Mouse (Mus musculus): ENCODE results near the gene Gmnc. TPM values are rescaled to one million over a fixed set of nuclear protein-coding genes. Genes with fewer than 3 reads are reported as not detected.

Gene Gmnc
- polyA plus RNA-seq, 1 experiment from 2014 or later, result 0.36 TPM

DNA sequence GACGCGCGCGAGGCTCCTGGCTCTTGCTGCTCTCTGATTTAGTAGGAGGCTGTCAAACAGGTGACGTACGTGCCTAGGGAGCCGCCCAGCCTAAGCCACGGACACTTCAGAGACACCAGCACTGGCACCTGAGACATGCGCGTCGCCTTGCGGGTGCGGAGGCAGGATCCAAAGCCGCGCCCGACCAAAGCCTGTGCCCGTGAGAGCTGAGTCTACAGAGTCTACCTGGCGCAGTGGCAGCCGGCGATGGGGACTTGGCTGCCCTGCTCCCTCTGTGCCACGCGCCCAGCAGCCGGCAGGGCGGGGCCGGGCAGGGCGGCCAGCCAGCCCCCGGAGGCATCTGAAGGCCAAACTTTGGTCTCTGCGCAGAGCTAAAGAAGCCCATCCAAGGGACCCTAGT lies 23.5 kb downstream of the Gmnc start:
- H3K9ac ChIP-seq (replicated peaks), result peak overlapping the region; percentile 13; the same call in 1 of the 2 replicates
- no peaks in the 10 kb centered on the region; the same call in 1 of the 2 replicates for H3K27me3 ChIP-seq
- H3K4me1 ChIP-seq, result peaks cover 7% of the 10 kb centered on the region
- peak overlapping the region; percentile 58 for H3K4me2 ChIP-seq (replicated peaks)
- no peaks in the 10 kb centered on the region for H3K9me3 ChIP-seq
- H3K36me3 ChIP-seq, result no peaks in the 10 kb centered on the region
- H3K27ac ChIP-seq (replicated peaks), result no peak overlapping the region
- H3K4me3 ChIP-seq, result peak overlapping the region; percentile 36
- peak; percentile 85 for ATAC-seq (replicated peaks)
- WGBS, result 1% methylated on average over 28 of the region's 28 CpGs

DNA sequence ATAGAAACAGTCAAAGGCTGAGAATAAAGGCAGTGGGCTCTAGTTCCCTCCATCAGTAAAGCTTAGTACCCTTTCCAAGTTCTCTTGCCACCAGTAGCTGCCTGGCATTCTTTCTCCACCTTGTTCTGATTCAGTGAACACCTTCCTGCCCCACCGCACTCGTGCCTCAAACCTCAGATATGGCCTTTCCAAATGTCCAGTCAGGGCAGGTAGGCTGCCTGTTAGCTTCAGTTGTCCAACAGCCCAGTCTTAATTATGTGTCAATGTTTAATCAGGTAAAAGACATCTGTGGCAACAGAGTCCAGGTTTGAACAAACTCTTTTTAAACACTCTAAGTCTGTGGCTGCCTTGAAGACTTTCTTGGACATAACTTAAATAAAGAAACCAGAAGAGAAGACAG lies 24.6 kb downstream of the Gmnc start:
- Histone ChIP-seq H3K4me1 (peaks cover 7% of the 10 kb centered on the region), H3K9ac (replicated peaks) (no peak overlapping the region), H3K4me2 (replicated peaks) (no peak overlapping the region), H3K27ac (replicated peaks) (no peak overlapping the region), H3K4me3 (no peak overlapping the region), H3K36me3 (no peaks in the 10 kb centered on the region), H3K9me3 (no peaks in the 10 kb centered on the region), H3K27me3 (no peaks in the 10 kb centered on the region; the same call in 1 of the 2 replicates)
- 92% methylated on average over 2 of the region's 2 CpGs for WGBS
- ATAC-seq (replicated peaks), result no peak

DNA sequence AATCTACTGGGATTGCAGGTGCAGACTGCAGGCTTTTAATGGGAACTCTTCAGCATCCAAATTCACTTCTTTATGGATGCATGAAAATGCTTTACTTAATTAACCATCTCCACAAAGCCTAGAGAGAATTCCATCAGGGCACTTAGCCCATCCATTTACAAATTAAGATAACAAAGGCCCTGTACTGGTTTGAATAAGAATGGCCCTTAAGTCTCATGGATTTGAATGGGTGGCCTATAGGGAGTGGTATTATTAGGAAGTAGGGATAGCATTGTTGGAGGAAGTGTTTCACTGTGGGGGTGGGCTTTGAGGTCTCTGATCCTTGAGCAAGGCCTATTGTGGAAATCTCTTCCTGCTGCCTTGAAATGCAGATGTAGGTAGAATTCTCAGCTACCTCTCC lies 29.5 kb downstream of the Gmnc start:
- no peaks in the 10 kb centered on the region for H3K9me3 ChIP-seq
- no peak overlapping the region for H3K27ac ChIP-seq (replicated peaks)
- ATAC-seq (replicated peaks), result no peak
- H3K4me3 ChIP-seq, result no peak overlapping the region
- no peaks in the 10 kb centered on the region for H3K36me3 ChIP-seq
- H3K9ac ChIP-seq (replicated peaks), result no peak overlapping the region
- H3K4me1 ChIP-seq, result no peaks in the 10 kb centered on the region
- H3K27me3 ChIP-seq, result no peaks in the 10 kb centered on the region
- no peak overlapping the region for H3K4me2 ChIP-seq (replicated peaks)

DNA sequence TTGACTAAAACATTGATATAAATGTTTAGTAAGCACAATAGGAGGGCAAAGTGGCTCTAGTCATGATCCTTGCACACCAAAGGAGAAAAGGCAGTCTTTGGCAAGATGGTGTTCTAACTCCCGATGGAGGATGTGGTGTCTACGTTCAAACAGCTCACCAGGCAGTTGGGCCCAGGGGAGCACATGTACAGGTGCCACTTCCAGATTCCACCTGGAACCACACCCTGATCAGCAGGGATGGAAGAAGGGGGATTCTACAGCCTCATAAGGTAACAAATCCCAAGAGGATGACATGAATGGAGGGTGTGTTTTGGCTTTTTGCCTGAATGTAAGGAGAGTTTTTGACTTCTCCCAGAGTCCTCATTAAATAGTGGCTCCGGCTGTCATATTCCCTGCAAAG lies 39.9 kb downstream of the Gmnc start:
- H3K9ac ChIP-seq (replicated peaks), result no peak overlapping the region
- 81% methylated on average over 3 of the region's 3 CpGs for WGBS
- no peaks in the 10 kb centered on the region for H3K9me3 ChIP-seq
- H3K27me3 ChIP-seq, result no peaks in the 10 kb centered on the region
- H3K36me3 ChIP-seq, result no peaks in the 10 kb centered on the region
- no peaks in the 10 kb centered on the region for H3K4me1 ChIP-seq
- no peak overlapping the region for H3K4me2 ChIP-seq (replicated peaks)
- ATAC-seq (replicated peaks), result no peak
- H3K4me3 ChIP-seq, result no peak overlapping the region
- no peak overlapping the region for H3K27ac ChIP-seq (replicated peaks)

DNA sequence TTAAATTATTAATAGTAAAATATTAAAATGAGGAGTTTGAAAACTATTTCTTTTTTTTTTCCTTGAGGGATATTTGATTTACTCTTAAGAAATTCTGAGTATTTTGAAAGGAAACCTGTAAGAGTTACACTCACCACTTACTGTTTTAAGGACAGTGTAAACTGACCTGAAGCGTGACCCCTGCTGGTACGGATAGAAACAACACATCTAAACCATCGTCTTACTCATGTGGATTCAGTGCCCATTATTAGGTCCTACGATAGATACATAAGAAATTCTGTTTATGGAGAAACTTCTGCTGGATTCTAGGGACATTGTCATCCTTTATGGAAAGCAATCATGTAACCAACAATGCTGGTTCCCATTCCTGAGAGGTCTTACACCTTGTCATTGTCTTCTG lies 41.2 kb downstream of the Gmnc start:
- Histone ChIP-seq H3K9me3 (no peaks in the 10 kb centered on the region), H3K4me1 (no peaks in the 10 kb centered on the region), H3K4me2 (replicated peaks) (no peak overlapping the region), H3K27me3 (no peaks in the 10 kb centered on the region), H3K27ac (replicated peaks) (no peak overlapping the region), H3K36me3 (no peaks in the 10 kb centered on the region), H3K4me3 (no peak overlapping the region), H3K9ac (replicated peaks) (no peak overlapping the region)
- ATAC-seq (replicated peaks), result no peak
- WGBS, result 63% methylated on average over 4 of the region's 4 CpGs

DNA sequence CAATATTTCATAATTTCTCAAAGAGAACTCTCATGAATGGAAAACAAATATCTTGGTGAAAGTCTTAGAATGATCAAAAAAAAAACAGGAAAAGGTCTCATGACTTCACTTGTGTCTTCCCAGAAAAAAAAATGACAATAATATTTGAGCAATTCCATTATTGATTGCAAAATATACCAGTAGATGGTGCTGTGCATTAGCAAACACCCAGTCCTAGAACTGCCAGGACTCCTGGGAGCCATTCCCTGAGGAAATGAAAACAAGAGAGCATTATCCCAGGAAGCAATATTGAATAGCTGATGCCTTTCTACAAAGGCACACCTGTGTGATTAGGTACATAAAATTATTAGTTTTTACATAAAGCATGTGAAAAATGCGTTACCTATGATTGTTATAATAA lies 87.5 kb downstream of the Gmnc start:
- H3K9ac ChIP-seq (replicated peaks), result no peak overlapping the region
- H3K36me3 ChIP-seq, result no peaks in the 10 kb centered on the region
- WGBS, result 88% methylated on average over 1 of the region's 1 CpGs
- no peaks in the 10 kb centered on the region for H3K9me3 ChIP-seq
- H3K27ac ChIP-seq (replicated peaks), result no peak overlapping the region
- H3K27me3 ChIP-seq, result no peaks in the 10 kb centered on the region
- no peak for ATAC-seq (replicated peaks)
- no peak overlapping the region for H3K4me3 ChIP-seq
- H3K4me2 ChIP-seq (replicated peaks), result no peak overlapping the region
- H3K4me1 ChIP-seq, result no peaks in the 10 kb centered on the region

DNA sequence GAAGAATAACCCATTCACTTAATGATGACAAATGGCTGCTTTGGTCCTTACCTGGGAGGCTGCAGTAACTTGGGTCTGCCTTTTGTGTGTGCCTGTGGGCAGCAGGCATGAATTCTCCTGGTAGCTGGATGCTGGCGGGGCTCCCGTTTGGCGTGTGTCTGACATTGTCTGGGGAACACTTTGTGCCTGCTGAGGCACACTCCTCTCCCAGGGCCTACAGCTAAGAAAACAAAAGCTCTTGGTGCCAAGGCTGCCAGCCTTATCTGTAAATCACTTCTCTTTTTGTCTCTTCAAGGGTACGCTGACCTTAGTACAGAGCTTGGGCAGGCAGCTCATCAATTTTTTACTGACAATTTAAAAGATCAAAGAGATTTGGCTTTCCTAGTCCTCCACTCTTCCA lies 90.0 kb downstream of the Gmnc start:
- Histone ChIP-seq H3K4me3 (no peak overlapping the region), H3K27me3 (no peaks in the 10 kb centered on the region), H3K36me3 (no peaks in the 10 kb centered on the region), H3K9me3 (no peaks in the 10 kb centered on the region), H3K27ac (replicated peaks) (no peak overlapping the region), H3K9ac (replicated peaks) (no peak overlapping the region), H3K4me1 (no peaks in the 10 kb centered on the region), H3K4me2 (replicated peaks) (no peak overlapping the region)
- WGBS, result 23% methylated on average over 4 of the region's 4 CpGs
- ATAC-seq (replicated peaks), result no peak

DNA sequence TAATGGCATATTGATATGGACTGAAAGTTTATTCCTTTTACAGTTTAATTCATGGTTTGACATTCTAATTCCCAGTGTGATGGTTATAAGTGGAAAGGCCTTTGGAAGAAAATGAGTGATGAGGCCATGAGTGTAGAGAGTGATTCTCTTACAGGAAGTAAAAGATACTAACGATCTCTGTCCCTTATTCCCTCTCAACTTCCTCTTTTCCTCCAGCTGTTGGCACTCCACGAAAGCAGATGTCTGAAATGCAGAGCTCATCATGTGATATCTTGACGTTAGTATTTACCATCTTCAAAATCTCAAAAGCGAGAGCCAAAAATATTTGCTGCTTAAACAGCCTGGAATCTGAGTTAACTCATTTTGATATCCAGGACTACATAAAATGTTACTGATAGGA lies 105.1 kb downstream of the Gmnc start:
- Histone ChIP-seq H3K27me3 (no peaks in the 10 kb centered on the region), H3K27ac (replicated peaks) (no peak overlapping the region), H3K4me3 (no peak overlapping the region), H3K9me3 (no peaks in the 10 kb centered on the region), H3K4me2 (replicated peaks) (no peak overlapping the region), H3K4me1 (no peaks in the 10 kb centered on the region), H3K9ac (replicated peaks) (no peak overlapping the region), H3K36me3 (no peaks in the 10 kb centered on the region)
- ATAC-seq (replicated peaks), result no peak
- WGBS, result 81% methylated on average over 4 of the region's 4 CpGs

DNA sequence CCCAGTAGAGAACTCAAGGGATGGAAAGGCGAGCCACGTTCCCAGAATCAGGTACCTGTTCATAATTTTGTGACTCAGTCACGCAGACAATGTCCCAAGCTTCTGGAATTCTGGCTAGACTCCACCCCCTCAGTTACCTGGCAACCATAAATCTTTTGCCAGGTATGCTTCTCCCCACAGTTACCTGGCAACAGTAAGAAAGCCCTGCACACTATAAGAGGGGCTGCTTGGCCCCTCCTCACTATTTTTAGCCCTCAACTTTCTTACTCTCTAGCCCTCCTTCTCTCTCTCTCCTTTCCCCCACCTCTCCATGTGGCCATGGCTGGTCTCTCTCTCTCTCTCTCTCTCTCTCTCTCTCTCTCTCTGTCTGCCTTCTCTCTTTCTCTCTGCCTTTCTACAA lies 114.6 kb downstream of the Gmnc start:
- Histone ChIP-seq H3K9ac (replicated peaks) (no peak overlapping the region), H3K9me3 (no peaks in the 10 kb centered on the region), H3K4me3 (no peak overlapping the region), H3K4me2 (replicated peaks) (no peak overlapping the region), H3K36me3 (no peaks in the 10 kb centered on the region), H3K4me1 (no peaks in the 10 kb centered on the region), H3K27ac (replicated peaks) (no peak overlapping the region), H3K27me3 (no peaks in the 10 kb centered on the region)
- WGBS, result 45% methylated on average over 3 of the region's 3 CpGs
- ATAC-seq (replicated peaks), result no peak

All from forebrain, embryonic 15.5 days (tissue).